Mouse (Mus musculus) lung, postnatal 0 days (tissue): Measurements from ENCODE around the gene Pom121l2. TPM values are rescaled to one million over a fixed set of nuclear protein-coding genes. Genes with fewer than 3 reads are reported as not detected.

ENCODE experiments used
- ATAC-seq: fragments of 200-750 bp; cut with Nextera tagmentation; 2 replicates; pipeline ENCODE4 v1.8.0; 2017; ENCODE audit warnings: moderate library complexity
- DNase-seq: peaks from one replicate; pipeline ENCODE4 v3.0.0-alpha.2; 2016; ENCODE audit warnings: low spot score
- H3K27ac ChIP-seq: fragments of 300-500 bp; sonication (generic); 2 replicates; pipeline ENCODE4 v1.5.1; 2014; ENCODE audit warnings: antibody characterized with exemption, mild to moderate bottlenecking, low read length, mixed read lengths
- H3K27me3 ChIP-seq: fragments of 300-500 bp; sonication (generic); replicated peaks from 2 replicates; pipeline ENCODE4 v1.6.1; 2014; ENCODE audit warnings: low read length, mixed read lengths; ENCODE audit not compliant: insufficient read depth
- H3K36me3 ChIP-seq: fragments of 300-500 bp; sonication (generic); 2 replicates; pipeline ENCODE4 v1.6.1; 2014; ENCODE audit warnings: low read length, mixed read lengths; ENCODE audit not compliant: insufficient read depth
- H3K4me1 ChIP-seq: fragments of 300-500 bp; sonication (generic); 2 replicates; pipeline ENCODE4 v1.6.1; 2014; ENCODE audit warnings: antibody characterized with exemption, low read depth, low read length, mixed read lengths; ENCODE audit not compliant: insufficient read depth
- H3K4me2 ChIP-seq: fragments of 300-500 bp; sonication (generic); replicated peaks from 2 replicates; pipeline ENCODE4 v1.6.1; 2014; ENCODE audit warnings: low read depth, mild to moderate bottlenecking, low read length, moderate library complexity, mixed read lengths
- H3K4me3 ChIP-seq: fragments of 300-500 bp; sonication (generic); 2 replicates; pipeline ENCODE4 v1.5.1; 2014; ENCODE audit warnings: low read depth, low read length
- H3K9ac ChIP-seq: fragments of 300-500 bp; sonication (generic); replicated peaks from 2 replicates; pipeline ENCODE4 v1.6.1; 2014; ENCODE audit warnings: low read depth, mild to moderate bottlenecking
- H3K9me3 ChIP-seq: fragments of 300-500 bp; sonication (generic); 2 replicates; pipeline ENCODE4 v1.6.1; 2016; ENCODE audit warnings: low read length, mixed read lengths
- CTCF ChIP-seq: IDR thresholded peaks from 2 replicates; pipeline ENCODE4 v1.5.1; 2016; ENCODE audit warnings: antibody characterized with exemption, mild to moderate bottlenecking
- EP300 ChIP-seq: IDR thresholded peaks from 2 replicates; pipeline ENCODE4 v1.6.1; 2016; ENCODE audit warnings: antibody characterized with exemption, mild to moderate bottlenecking, control low read depth
- WGBS: fragments of 180-500 bp; shearing (Covaris S2); extraction: QIAGEN DNeasy Blood & Tissue Kit; methylation state at CpG from one replicate; pipeline ENCODE4 v1.1.7; 2014; 5-methylcytosine and 5-hydroxymethylcytosine counted together
- polyA plus RNA-seq: library from polyadenylated mRNA; unstranded; fragments of >200 nt; fragmentation: Nextera tagmentation; extraction: Ambion mirVana; gene quantifications from 2 replicates; pipeline ENCODE4 v1.2.1, GENCODE M21; 2015

Gene Pom121l2
- polyA plus RNA-seq, 1 experiment from 2014 or later = not detected

DNA sequence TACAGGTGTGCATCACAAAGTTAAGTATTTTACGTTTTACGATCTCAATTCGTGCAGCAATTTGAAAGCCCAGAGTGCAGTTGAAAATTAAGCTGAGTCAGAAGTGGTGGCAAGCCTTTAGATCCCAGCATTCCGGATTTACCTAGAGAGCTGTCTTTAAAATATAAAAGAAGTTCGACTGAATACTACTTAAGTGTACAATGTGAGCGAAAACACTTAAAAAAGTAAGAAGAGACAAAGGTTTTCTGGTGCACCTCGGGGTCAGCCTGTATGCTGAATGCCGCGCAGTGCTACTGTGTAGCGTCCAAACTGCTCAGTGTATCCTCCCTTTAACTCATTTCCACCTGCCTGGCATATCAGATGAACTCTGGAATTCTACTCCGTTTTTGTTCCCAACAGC is 40.6 kb downstream of the Pom121l2 start:
- Histone ChIP-seq H3K27ac (no peak overlapping the region; the same call in 1 of the 2 replicates), H3K4me1 (peaks cover 4% of the 10 kb centered on the region; the same call in 1 of the 2 replicates), H3K9me3 (no peaks in the 10 kb centered on the region), H3K36me3 (no peaks in the 10 kb centered on the region), H3K4me2 (peak overlapping the region; percentile 76), H3K27me3 (no peaks in the 10 kb centered on the region; the same call in 1 of the 2 replicates), H3K4me3 (peak overlapping the region; percentile 51), H3K9ac (peak overlapping the region; percentile 43)
- WGBS = 1% methylated on average over 11 of the region's 11 CpGs
- ATAC-seq = 0 out of 2 replicates have a peak, but pooled peaks have one; percentile 34
- TF ChIP-seq EP300 (no peak), CTCF (no peak)
- no peak for DNase-seq

DNA sequence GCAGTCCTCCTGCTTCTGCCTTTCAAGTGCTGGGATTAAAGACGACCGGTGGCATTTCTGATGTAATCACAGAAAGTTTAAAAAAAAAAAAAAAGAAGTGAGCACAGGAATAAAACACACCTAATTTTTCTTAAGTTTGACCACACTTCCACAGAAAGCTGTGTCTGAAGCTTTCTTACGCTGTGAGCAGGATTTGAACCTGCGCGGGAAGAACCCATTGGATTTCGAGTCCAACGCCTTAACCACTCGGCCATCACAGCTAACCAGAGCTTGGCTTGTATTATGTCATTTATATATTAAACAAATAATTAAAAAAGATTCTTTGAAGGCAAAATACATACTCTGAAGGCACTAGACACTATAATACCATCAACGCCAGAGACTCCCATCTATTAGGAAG is 41.2 kb downstream of the Pom121l2 start:
- WGBS = 0% methylated on average over 9 of the region's 9 CpGs
- TF ChIP-seq CTCF = no peak
- peak; percentile 39; the same call in 1 of the 2 replicates for TF ChIP-seq EP300
- ATAC-seq = peak; percentile 77

DNA sequence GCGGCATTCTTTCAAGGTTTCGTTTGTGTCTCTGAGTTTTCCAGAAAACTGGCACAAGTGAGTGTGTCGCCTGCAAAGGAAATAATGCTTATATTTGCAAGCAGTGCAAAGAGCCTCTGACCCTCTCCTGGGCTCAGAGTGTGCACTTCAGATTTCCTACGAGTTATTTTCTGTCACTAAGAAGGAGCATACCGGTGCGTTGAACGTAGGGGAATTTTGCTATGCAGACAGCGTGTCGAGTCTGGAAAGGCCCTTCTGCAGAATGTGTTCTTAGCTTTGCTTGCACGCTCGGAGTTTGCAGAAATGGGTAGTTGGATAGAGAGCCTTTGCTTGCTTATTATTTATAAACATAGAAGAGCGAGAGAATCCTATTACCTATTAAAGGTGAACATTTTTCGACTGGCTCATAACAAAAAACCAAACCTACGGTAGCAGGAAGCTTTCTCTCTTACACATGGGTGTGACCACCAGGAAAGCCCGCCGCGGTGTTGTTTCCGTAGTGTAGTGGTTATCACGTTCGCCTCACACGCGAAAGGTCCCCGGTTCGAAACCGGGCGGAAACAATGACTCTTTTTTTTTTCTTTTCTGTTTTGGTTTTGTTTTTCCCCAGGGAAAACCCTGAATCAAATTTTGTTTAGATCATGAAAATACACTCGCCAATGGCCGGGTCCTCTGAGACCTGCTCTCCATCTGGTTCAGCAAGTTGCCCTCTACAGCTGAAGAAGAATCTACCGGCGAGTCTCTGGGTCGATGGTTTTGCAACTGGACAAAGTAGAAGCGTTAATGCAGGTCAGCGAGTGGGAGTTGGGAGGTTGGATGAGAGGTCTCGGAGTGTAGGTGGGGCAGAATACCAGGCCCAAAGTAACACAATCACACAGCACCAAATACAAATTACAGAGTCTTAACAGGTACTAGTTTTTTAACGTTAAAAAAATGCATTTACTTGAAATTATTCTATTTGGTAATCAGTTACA is 45.4 kb downstream of the Pom121l2 start:
- H3K4me1 ChIP-seq = peaks cover 4% of the 10 kb centered on the region; the same call in 1 of the 2 replicates
- TF ChIP-seq CTCF (no peak), EP300 (no peak)
- no peaks in the 10 kb centered on the region for H3K36me3 ChIP-seq
- peak; percentile 62 for ATAC-seq
- DNase-seq = peak; percentile 82
- H3K27ac ChIP-seq = no peak overlapping the region
- peak overlapping the region; percentile 51 for H3K4me3 ChIP-seq
- H3K9ac ChIP-seq = peak overlapping the region; percentile 26
- WGBS = 3% methylated on average over 35 of the region's 35 CpGs
- H3K4me2 ChIP-seq = peak overlapping the region; percentile 65
- no peaks in the 10 kb centered on the region for H3K27me3 ChIP-seq
- no peaks in the 10 kb centered on the region for H3K9me3 ChIP-seq

More for the DNA sequence above, 41.2 kb downstream of the Pom121l2 start:
- H3K27me3 ChIP-seq = no peaks in the 10 kb centered on the region
- no peaks in the 10 kb centered on the region for H3K36me3 ChIP-seq
- peak overlapping the region; percentile 76 for H3K4me2 ChIP-seq
- H3K4me1 ChIP-seq = peaks cover 4% of the 10 kb centered on the region; the same call in 1 of the 2 replicates
- peak; percentile 89 for DNase-seq
- no peak overlapping the region for H3K27ac ChIP-seq
- H3K9ac ChIP-seq = peak overlapping the region; percentile 43; the same call in 1 of the 2 replicates
- H3K4me3 ChIP-seq = peak overlapping the region; percentile 51
- H3K9me3 ChIP-seq = no peaks in the 10 kb centered on the region

DNA sequence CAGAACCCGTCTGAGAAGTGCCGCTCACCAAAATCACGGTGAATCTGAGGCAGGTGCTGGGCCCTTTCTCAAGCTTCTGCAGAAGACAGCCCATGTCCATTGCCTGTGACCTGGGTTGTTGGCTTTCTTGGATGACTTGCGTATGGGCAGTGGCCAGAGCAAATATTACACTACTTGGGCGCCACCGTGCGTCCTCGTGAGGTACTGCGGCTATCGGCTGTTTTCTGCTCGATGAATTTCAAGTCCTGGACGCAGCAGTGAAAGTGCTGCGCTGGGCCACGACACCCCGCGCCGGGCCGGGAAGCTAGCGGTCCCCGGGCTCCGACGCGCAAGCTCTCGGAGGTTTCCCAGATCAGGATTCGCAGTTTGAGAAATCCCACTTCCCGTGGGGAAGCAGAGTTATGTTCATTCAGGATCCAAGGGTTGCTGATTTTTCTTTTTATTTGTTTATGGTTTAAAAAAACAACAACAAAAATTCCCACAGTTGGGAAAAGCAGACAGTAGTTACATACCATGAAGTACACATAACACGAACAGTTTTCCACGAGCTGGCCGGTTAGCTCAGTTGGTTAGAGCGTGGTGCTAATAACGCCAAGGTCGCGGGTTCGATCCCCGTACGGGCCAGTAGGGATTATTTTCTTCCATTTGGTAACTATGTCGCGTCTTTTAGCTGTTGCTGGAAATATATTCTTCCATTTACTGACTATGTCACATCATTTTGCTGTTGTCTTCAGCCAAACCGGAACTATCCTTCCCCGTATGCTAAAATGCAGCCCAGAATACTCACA is 47.9 kb downstream of the Pom121l2 start:
- DNase-seq (peak; percentile 94), ATAC-seq (peak; percentile 89)
- Histone ChIP-seq H3K27ac (peak overlapping the region; percentile 77), H3K4me3 (peak overlapping the region; percentile 55), H3K9me3 (no peaks in the 10 kb centered on the region), H3K4me1 (peaks cover 4% of the 10 kb centered on the region; the same call in 1 of the 2 replicates), H3K36me3 (no peaks in the 10 kb centered on the region), H3K4me2 (peak overlapping the region; percentile 61), H3K27me3 (no peaks in the 10 kb centered on the region), H3K9ac (peak overlapping the region; percentile 43; the same call in 1 of the 2 replicates)
- 1% methylated on average over 40 of the region's 40 CpGs for WGBS
- peak; percentile 98 for TF ChIP-seq CTCF
- TF ChIP-seq EP300 = no peak

DNA sequence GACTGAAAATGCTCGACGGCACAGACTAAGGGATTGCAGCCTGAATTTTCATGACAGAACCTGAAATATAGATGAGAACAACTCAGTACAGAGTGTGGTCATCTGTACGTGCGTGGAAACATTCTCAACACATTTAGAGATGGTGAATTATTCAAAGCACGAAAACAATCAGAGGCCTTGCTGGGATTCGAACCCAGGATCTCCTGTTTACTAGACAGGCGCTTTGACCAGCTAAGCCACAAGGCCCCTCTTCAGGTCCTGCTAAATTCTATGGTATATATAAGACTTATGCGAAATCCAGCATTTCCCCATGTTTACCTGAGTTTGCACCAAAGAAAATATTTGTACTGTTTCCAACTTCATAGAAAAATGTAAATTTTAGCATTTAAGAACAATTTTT is 48.9 kb downstream of the Pom121l2 start:
- 37% methylated on average over 8 of the region's 8 CpGs for WGBS
- Histone ChIP-seq H3K27me3 (no peaks in the 10 kb centered on the region), H3K36me3 (no peaks in the 10 kb centered on the region), H3K9ac (no peak overlapping the region), H3K9me3 (no peaks in the 10 kb centered on the region), H3K4me2 (no peak overlapping the region), H3K27ac (no peak overlapping the region), H3K4me1 (peaks cover 4% of the 10 kb centered on the region; the same call in 1 of the 2 replicates), H3K4me3 (no peak overlapping the region)
- no peak for TF ChIP-seq EP300
- ATAC-seq = no peak
- DNase-seq = no peak

DNA sequence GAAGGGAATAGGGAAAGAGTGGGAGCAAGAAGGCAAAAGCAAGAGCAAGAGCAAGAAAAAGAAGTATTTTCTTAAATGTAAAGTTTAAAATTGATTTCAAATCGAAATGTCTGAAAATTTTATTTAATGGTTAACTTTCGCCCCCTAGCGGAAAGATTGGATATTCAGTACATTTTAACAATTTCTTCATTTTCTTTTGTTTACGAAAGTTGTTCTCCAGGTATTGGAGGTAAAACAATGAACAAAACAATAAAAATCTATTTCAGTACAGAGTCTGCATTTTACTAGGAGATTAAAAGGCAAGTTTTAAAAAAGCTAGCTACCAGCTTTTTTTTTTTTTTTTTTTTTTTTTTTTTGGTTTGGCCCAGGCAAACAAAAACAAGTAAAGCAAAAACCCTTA is 49.5 kb downstream of the Pom121l2 start:
- TF ChIP-seq CTCF (peak; percentile 47; the same call in 1 of the 2 replicates), EP300 (no peak)
- Histone ChIP-seq H3K36me3 (no peaks in the 10 kb centered on the region), H3K9me3 (no peaks in the 10 kb centered on the region), H3K4me2 (no peak overlapping the region), H3K9ac (no peak overlapping the region), H3K4me3 (no peak overlapping the region), H3K27ac (no peak overlapping the region), H3K27me3 (no peaks in the 10 kb centered on the region), H3K4me1 (peaks cover 4% of the 10 kb centered on the region; the same call in 1 of the 2 replicates)
- peak; percentile 69 for DNase-seq
- ATAC-seq = no peak
- 9% methylated on average over 4 of the region's 4 CpGs for WGBS
